Mouse (Mus musculus) ES-E14 (cell line): ENCODE data around the gene Fgr.

Experiments
- CHD2 ChIP-seq: IDR thresholded peaks from 2 replicates; pipeline ENCODE4 v1.6.1; 2014; ENCODE audit warnings: mild to moderate bottlenecking, low read depth, low read length, inconsistent platforms
- ZC3H11A ChIP-seq: IDR thresholded peaks from 2 replicates; pipeline ENCODE4 v1.6.1; 2012; ENCODE audit warnings: low read depth, mild to moderate bottlenecking, inconsistent platforms, low read length, borderline replicate concordance
- ZNF384 ChIP-seq: IDR thresholded peaks from 2 replicates; pipeline ENCODE4 v1.6.1; 2012; ENCODE audit warnings: low read depth, low read length, inconsistent platforms

DNA sequence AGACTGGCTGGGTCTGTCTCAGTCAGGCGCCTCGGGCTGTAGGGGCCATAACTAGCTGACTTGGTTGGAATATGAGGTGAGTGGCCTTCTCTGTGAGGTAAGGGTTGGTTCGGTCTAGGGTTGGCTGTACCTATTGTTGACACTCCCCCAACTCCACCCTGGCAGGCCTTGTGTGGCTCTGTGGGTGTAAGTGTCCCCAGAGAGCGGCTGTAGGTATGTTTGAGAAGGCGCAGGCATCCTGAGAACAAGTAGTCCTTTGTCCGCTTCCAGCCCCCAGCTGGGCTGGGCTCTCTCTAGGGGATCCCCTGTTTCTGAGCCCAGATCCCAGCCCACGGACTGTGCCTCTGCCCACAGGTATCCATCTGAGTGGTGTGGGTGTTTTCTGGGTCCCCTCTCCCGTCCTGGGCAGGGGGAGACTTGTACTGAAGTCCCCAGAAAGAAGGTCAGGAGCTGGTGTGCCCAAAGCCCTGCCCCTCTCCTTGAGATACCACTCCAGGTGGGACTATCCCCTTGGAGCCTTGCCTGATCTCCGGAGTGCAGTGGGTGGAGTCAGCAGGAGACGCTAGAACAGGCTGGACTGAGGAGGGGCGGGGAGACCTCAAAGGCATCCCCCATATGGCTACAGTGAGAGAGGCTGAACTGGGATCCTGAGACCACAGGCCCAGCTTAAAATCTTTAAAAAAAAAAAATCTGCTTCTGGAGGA lies 72.0 kb downstream of the Fgr start:
- TF ChIP-seq ZNF384 (no peak), CHD2 (no peak), ZC3H11A (no peak)
